Mouse (Mus musculus) liver, embryonic 14.5 days (tissue): ENCODE data around the gene Xdh. TPM values are rescaled to one million over a fixed set of nuclear protein-coding genes. Genes with fewer than 3 reads are reported as not detected.

Experiments
- ATAC-seq: fragments of 200-750 bp; cut with Nextera tagmentation; 2 replicates; pipeline ENCODE4 v1.8.0; 2017; ENCODE audit warnings: moderate number of reproducible peaks, mild to moderate bottlenecking, moderate library complexity; ENCODE audit not compliant: insufficient read depth
- DNase-seq, 3 experiments: peaks; one replicate each; pipeline ENCODE4 v3.0.0-alpha.2; 2012 to 2013; ENCODE audit warnings: low read depth in 3 of 3, low spot score in 3 of 3
- H3K27ac ChIP-seq: fragments of 300-500 bp; sonication (generic); 2 replicates; pipeline ENCODE4 v1.5.1; 2014; ENCODE audit warnings: moderate library complexity, mild to moderate bottlenecking, control low read depth, inconsistent platforms
- H3K27me3 ChIP-seq: fragments of 300-500 bp; sonication (generic); 2 replicates; pipeline ENCODE4 v1.6.1; 2014; ENCODE audit warnings: mild to moderate bottlenecking, low read length, moderate library complexity; ENCODE audit not compliant: control insufficient read depth, insufficient read depth
- H3K36me3 ChIP-seq: fragments of 300-500 bp; sonication (generic); replicated peaks from 2 replicates; pipeline ENCODE4 v1.6.1; 2014; ENCODE audit warnings: low read depth; ENCODE audit not compliant: control insufficient read depth, insufficient read depth
- H3K4me1 ChIP-seq, 2 experiments: fragments of 200-500 bp in 1 of 2; fragments of 300-500 bp in 1 of 2; sonication (generic) in 1 of 2; replicated peaks; 2 replicates each; pipeline ENCODE4 v1.6.1; 2012 to 2014; ENCODE audit warnings: antibody characterized with exemption in 1 of 2, inconsistent platforms in 1 of 2, low read length in 1 of 2; ENCODE audit not compliant: control insufficient read depth in 2 of 2, insufficient read depth in 2 of 2
- H3K4me2 ChIP-seq: fragments of 300-500 bp; sonication (generic); 2 replicates; pipeline ENCODE4 v1.6.1; 2014; ENCODE audit warnings: low read depth, mild to moderate bottlenecking, control low read depth, moderate library complexity
- H3K4me3 ChIP-seq, 2 experiments: fragments of 200-500 bp in 1 of 2; fragments of 300-500 bp in 1 of 2; sonication (generic) in 1 of 2; 2 replicates each; pipeline ENCODE4 v1.5.1; 2012 to 2014; ENCODE audit warnings: low read depth in 2 of 2, low read length in 2 of 2, mild to moderate bottlenecking in 2 of 2, control low read depth in 1 of 2, inconsistent platforms in 1 of 2, moderate library complexity in 1 of 2; ENCODE audit not compliant: insufficient read depth in 1 of 2
- H3K9ac ChIP-seq: fragments of 300-500 bp; sonication (generic); replicated peaks from 2 replicates; pipeline ENCODE4 v1.6.1; 2014; ENCODE audit warnings: mild to moderate bottlenecking, control low read depth, moderate library complexity
- H3K9me3 ChIP-seq: fragments of 300-500 bp; sonication (generic); 2 replicates; pipeline ENCODE4 v1.6.1; 2016; ENCODE audit warnings: low read length, mixed read lengths; ENCODE audit not compliant: control insufficient read depth
- CTCF ChIP-seq: IDR thresholded peaks from 2 replicates; pipeline ENCODE4 v1.5.1; 2016; ENCODE audit warnings: antibody characterized with exemption, low read depth, control low read depth
- EP300 ChIP-seq: IDR thresholded peaks from 2 replicates; pipeline ENCODE4 v1.6.1; 2016; ENCODE audit warnings: antibody characterized with exemption, low read depth
- WGBS: fragments of 180-500 bp; shearing (Covaris S2); extraction: QIAGEN DNeasy Blood & Tissue Kit; methylation state at CpG from one replicate; pipeline ENCODE4 v1.1.7; 2014; ENCODE audit not compliant: insufficient replicate concordance; 5-methylcytosine and 5-hydroxymethylcytosine counted together
- polyA plus RNA-seq, 2 experiments: library from polyadenylated mRNA; depleted of rRNA in 1 of 2; stranded (reverse) in 1 of 2; unstranded in 1 of 2; fragments of >200 nt; fragmentation: Nextera tagmentation in 1 of 2; extraction: Ambion mirVana in 1 of 2; gene quantifications; 2 replicates each; pipeline versions ENCODE4 v1.2.1 to v1.2.3; 2012 to 2014

Xdh gene
- polyA plus RNA-seq, 2 experiments = 0.85 to 1.3 TPM

DNA sequence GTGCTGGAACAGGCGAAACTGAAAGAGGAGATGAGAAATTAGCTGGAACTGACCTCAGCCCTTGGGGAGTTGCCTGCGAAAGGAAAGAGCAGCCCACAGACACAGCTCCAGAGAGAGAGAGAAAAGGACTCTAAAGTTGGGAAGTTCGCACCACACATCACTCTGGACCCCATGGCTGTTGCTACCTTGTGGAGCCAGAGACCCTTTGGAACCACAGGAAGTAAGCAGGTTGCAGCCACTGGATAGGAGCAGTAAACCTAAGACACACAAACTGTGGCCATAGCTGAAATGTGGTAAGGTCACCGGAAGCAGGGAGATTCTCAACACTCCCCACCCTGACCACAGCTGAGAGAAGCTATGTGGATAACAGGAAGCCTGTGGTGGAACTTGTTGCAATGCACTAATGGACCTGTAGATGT, 2.1 kb upstream of the Xdh start:
- DNase-seq = peak in 1 of 3 experiments; percentile 10
- 14% methylated on average over 4 of the region's 4 CpGs for WGBS
- Histone ChIP-seq H3K4me3 (no peak overlapping the region), H3K36me3 (no peaks in the 10 kb centered on the region), H3K9me3 (no peaks in the 10 kb centered on the region), H3K9ac (no peak overlapping the region), H3K27ac (no peak overlapping the region), H3K4me2 (no peak overlapping the region), H3K27me3 (no peaks in the 10 kb centered on the region), H3K4me1 (no peaks in the 10 kb centered on the region; a peak in 1 of 4 replicates)
- ATAC-seq = no peak
- no peak for TF ChIP-seq CTCF
- no peak for TF ChIP-seq EP300

GRCm38 (mm10) chr17:73950970-73951369, 974 bp upstream of the Xdh start:
- no peaks in the 10 kb centered on the region for H3K9me3 ChIP-seq
- H3K4me3 ChIP-seq = no peak overlapping the region
- H3K9ac ChIP-seq = no peak overlapping the region
- H3K27ac ChIP-seq = no peak overlapping the region
- 49% methylated on average over 5 of the region's 5 CpGs for WGBS
- H3K4me1 ChIP-seq = no peaks in the 10 kb centered on the region; a peak in 1 of 4 replicates
- no peak for ATAC-seq
- no peak for DNase-seq
- H3K27me3 ChIP-seq = no peaks in the 10 kb centered on the region
- no peaks in the 10 kb centered on the region for H3K36me3 ChIP-seq
- H3K4me2 ChIP-seq = no peak overlapping the region
- TF ChIP-seq EP300 (no peak), CTCF (no peak)

DNA sequence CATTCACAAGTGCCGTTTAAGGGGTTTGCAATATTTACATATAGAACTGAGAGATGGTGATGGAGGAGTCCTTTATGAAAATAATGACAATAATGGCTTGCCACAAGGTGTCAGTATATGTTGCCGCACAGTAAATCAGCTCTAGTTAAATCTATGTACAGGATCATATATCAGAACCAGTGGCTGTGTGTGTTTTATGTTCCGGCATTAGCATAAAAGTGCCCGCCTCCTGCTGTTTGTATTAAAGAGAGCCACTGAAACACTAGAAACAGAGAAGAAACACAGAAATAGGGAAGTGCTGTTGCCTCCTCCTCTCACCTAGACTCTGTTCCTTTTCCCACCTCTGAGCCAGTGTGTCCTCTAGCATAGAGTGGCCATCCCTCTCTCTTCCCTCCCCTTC, 498 bp downstream of the Xdh start:
- no peak overlapping the region for H3K27ac ChIP-seq
- no peak overlapping the region for H3K4me2 ChIP-seq
- DNase-seq = no peak
- no peak for ATAC-seq
- H3K4me1 ChIP-seq = no peaks in the 10 kb centered on the region; a peak in 1 of 4 replicates
- no peak for TF ChIP-seq EP300
- no peak for TF ChIP-seq CTCF
- no peaks in the 10 kb centered on the region for H3K36me3 ChIP-seq
- 62% methylated on average over 4 of the region's 4 CpGs for WGBS
- no peaks in the 10 kb centered on the region for H3K9me3 ChIP-seq
- no peak overlapping the region for H3K4me3 ChIP-seq
- no peak overlapping the region for H3K9ac ChIP-seq
- no peaks in the 10 kb centered on the region for H3K27me3 ChIP-seq

DNA sequence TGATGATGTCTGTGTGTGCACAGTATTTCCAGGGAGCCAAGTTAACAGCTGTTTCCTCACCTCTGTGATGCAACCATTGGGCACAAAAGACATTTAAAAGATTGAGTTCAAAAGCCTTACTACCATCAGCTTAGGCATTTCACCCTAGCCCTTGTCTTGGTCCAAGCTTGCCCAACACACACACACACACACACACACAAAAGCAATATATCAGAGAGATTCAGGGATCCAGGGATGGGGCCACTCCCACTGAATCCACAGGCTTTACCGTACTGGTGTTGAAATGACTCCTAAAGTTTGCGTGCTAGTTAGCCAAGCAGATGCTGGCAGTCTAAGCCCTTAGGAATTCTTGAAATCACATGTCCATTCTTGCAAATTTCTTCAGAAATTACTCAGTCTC, 1.2 kb downstream of the Xdh start:
- Histone ChIP-seq H3K27me3 (no peaks in the 10 kb centered on the region), H3K27ac (no peak overlapping the region), H3K9me3 (no peaks in the 10 kb centered on the region), H3K36me3 (no peaks in the 10 kb centered on the region), H3K4me1 (no peaks in the 10 kb centered on the region; a peak in 1 of 4 replicates), H3K4me3 (no peak overlapping the region), H3K4me2 (no peak overlapping the region), H3K9ac (no peak overlapping the region)
- WGBS = 71% methylated on average over 2 of the region's 2 CpGs
- no peak for ATAC-seq
- no peak for TF ChIP-seq EP300
- no peak for TF ChIP-seq CTCF
- DNase-seq = no peak

- WGBS = 68% methylated on average over 3 of the region's 3 CpGs
- no peaks in the 10 kb centered on the region for H3K36me3 ChIP-seq
- DNase-seq (no peak), ATAC-seq (no peak)
- H3K9ac ChIP-seq = no peak overlapping the region
- H3K4me2 ChIP-seq = no peak overlapping the region
- no peak overlapping the region for H3K4me3 ChIP-seq
- TF ChIP-seq EP300 (no peak), CTCF (no peak)
- H3K27me3 ChIP-seq = no peaks in the 10 kb centered on the region
- H3K27ac ChIP-seq = no peak overlapping the region
- no peaks in the 10 kb centered on the region for H3K9me3 ChIP-seq
- no peaks in the 10 kb centered on the region; a peak in 1 of 4 replicates for H3K4me1 ChIP-seq
Observed at GRCm38 (mm10) chr17:73948039-73948438, 2.0 kb downstream of the Xdh start.
